Comparison of ENCODE assay signal across 8 mouse cellular contexts in genomic region chr17:25860832-25861703, GRCm38 (mm10). TPM values are rescaled to one million over a fixed set of nuclear protein-coding genes. Genes with fewer than 3 reads are reported as not detected.
DNase-seq lines count a peak whose midpoint lies in the region; ATAC-seq and TF ChIP-seq lines count a peak whose summit lies in the region.

TSS of gene Wdr90 (minus strand) at chr17:25861501.

- TF ChIP-seq CTCF in lung, postnatal 0 days (IDR thresholded peaks at IDR 0.05), result peak; percentile 58

- peak within 1 kb of the TSS; percentile 89 for H3K4me2 ChIP-seq in hindbrain, embryonic 11.5 days (replicated peaks; ENCODE audit: low read depth, low read length)
- H3K4me2 ChIP-seq in lung, postnatal 0 days (replicated peaks; ENCODE audit: low read depth, low read length), result peak within 1 kb of the TSS; percentile 92

- peak; percentile 93 for ATAC-seq in hindbrain, embryonic 11.5 days (ENCODE audit: low FRiP score)
- peak; percentile 98 for ATAC-seq in lung, postnatal 0 days

- 4% methylated on average over 65 of the region's 65 CpGs for WGBS in hindbrain, embryonic 11.5 days
- WGBS in lung, postnatal 0 days, result 6% methylated on average over 61 of the region's 65 CpGs

- H3K9me3 ChIP-seq in hindbrain, embryonic 11.5 days (ENCODE audit: control insufficient read depth, low read length), result no peaks in the 10 kb centered on the region
- no peaks in the 10 kb centered on the region for H3K9me3 ChIP-seq in lung, postnatal 0 days (ENCODE audit: low read length)

- peak within 1 kb of the TSS; percentile 80 for H3K9ac ChIP-seq in hindbrain, embryonic 11.5 days (ENCODE audit: low read depth, low read length)
- H3K9ac ChIP-seq in lung, postnatal 0 days (replicated peaks; ENCODE audit: low read depth), result peak within 1 kb of the TSS; percentile 55

- H3K4me3 ChIP-seq in hindbrain, embryonic 11.5 days (ENCODE audit: low read depth, low read length), result peak within 1 kb of the TSS; percentile 49
- peak within 1 kb of the TSS; percentile 58 for H3K4me3 ChIP-seq in lung, postnatal 0 days (ENCODE audit: low read depth, low read length)

- H3K27ac ChIP-seq in hindbrain, embryonic 11.5 days (ENCODE audit: low read depth, low read length), result peak within 1 kb of the TSS; percentile 66
- peak within 1 kb of the TSS; percentile 71 for H3K27ac ChIP-seq in lung, postnatal 0 days (ENCODE audit: low read length)

- peak; percentile 96 for DNase-seq in NIH3T3 (ENCODE audit: low read depth)
- peak; percentile 92 to 94 for DNase-seq in cerebellum, postnatal 10 days
- peak; percentile 90 to 92 for DNase-seq in frontal cortex, postnatal 10 days (ENCODE audit: low spot score in 2 of 2)
- peak; percentile 94 for DNase-seq in hindbrain, embryonic 11.5 days (ENCODE audit: low spot score)
- peak; percentile 89 to 90 for DNase-seq in layer of hippocampus, postnatal 10 days (ENCODE audit: low spot score in 2 of 2)
- peak; percentile 96 for DNase-seq in lung, postnatal 0 days (ENCODE audit: low spot score)
- peak; percentile 82 for DNase-seq in ovary, postnatal 10 days (ENCODE audit: low spot score)
- peak; percentile 95 for DNase-seq in thymus, postnatal 0 days (ENCODE audit: low spot score)

- H3K4me1 ChIP-seq in hindbrain, embryonic 11.5 days (replicated peaks; ENCODE audit: control insufficient read depth, insufficient read depth, low read length), result peaks cover 8% of the 10 kb centered on the region
- H3K4me1 ChIP-seq in lung, postnatal 0 days (ENCODE audit: insufficient read depth, low read depth, low read length), result peaks cover 4% of the 10 kb centered on the region; the same call in 1 of the 2 replicates

- no peak for TF ChIP-seq EP300 in lung, postnatal 0 days (IDR thresholded peaks at IDR 0.05)

- no peaks in the 10 kb centered on the region for H3K27me3 ChIP-seq in hindbrain, embryonic 11.5 days (ENCODE audit: control insufficient read depth, insufficient read depth, low read length)
- no peaks in the 10 kb centered on the region for H3K27me3 ChIP-seq in lung, postnatal 0 days (replicated peaks; ENCODE audit: insufficient read depth, low read length)

- no peaks in the 10 kb centered on the region for H3K36me3 ChIP-seq in hindbrain, embryonic 11.5 days (ENCODE audit: control insufficient read depth, insufficient read depth, low read length)
- no peaks in the 10 kb centered on the region for H3K36me3 ChIP-seq in lung, postnatal 0 days (ENCODE audit: insufficient read depth, low read length)

RNA-seq across cellular contexts. Expression of gene Wdr90, which starts in this region (rescaled TPM):
- 13.4 and 14.3 TPM in 2 replicates for polyA plus RNA-seq in hindbrain, embryonic 11.5 days (2014; fragmentation: Nextera tagmentation; extraction: Ambion mirVana)
- 10 to 100 TPM; 25.4 to 37.8 TPM for total RNA-seq in layer of hippocampus, postnatal 10 days (2021)
- polyA plus RNA-seq in lung, postnatal 0 days (2015; fragmentation: Nextera tagmentation; extraction: Ambion mirVana), result 5.6 and 5.8 TPM in 2 replicates
- polyA plus RNA-seq in thymus, postnatal 0 days (2015; fragmentation: Nextera tagmentation; extraction: Ambion mirVana), result 9.8 and 10.1 TPM in 2 replicates

Comparison
In these comparisons a context has a peak if more than half of its experiments do, and no peak if none do; other contexts are left out.
1. Peak in every context shown above with its lines: DNase-seq, ATAC-seq, H3K4me3 ChIP-seq and H3K27ac ChIP-seq.